Mouse (Mus musculus) stomach, embryonic 16.5 days (tissue): ENCODE measurements around the gene Fap. TPM values are rescaled to one million over a fixed set of nuclear protein-coding genes. Genes with fewer than 3 reads are reported as not detected.

ENCODE experiments used
- ATAC-seq: fragments of 200-750 bp; cut with Nextera tagmentation; 2 replicates; pipeline ENCODE4 v1.8.0; 2017; ENCODE audit warnings: moderate number of reproducible peaks, moderate TSS enrichment; ENCODE audit not compliant: insufficient read depth, low FRiP score
- H3K27ac ChIP-seq: fragments of 300-500 bp; sonication (generic); 2 replicates; pipeline ENCODE4 v1.5.1; 2014; ENCODE audit warnings: low read length
- H3K27me3 ChIP-seq: fragments of 300-500 bp; sonication (generic); 2 replicates; pipeline ENCODE4 v1.6.1; 2014; ENCODE audit warnings: low read length, control low read depth, mixed read lengths; ENCODE audit not compliant: control insufficient read depth, insufficient read depth
- H3K36me3 ChIP-seq: fragments of 300-500 bp; sonication (generic); 2 replicates; pipeline ENCODE4 v1.6.1; 2014; ENCODE audit warnings: low read length; ENCODE audit not compliant: control insufficient read depth, insufficient read depth
- H3K4me1 ChIP-seq: fragments of 300-500 bp; sonication (generic); 2 replicates; pipeline ENCODE4 v1.6.1; 2014; ENCODE audit warnings: low read length, control low read depth, mixed read lengths; ENCODE audit not compliant: control insufficient read depth, insufficient read depth
- H3K4me2 ChIP-seq: fragments of 300-500 bp; sonication (generic); 2 replicates; pipeline ENCODE4 v1.6.1; 2014; ENCODE audit warnings: low read depth, low read length, mixed read lengths
- H3K4me3 ChIP-seq: fragments of 300-500 bp; sonication (generic); replicated peaks from 2 replicates; pipeline ENCODE4 v1.5.1; 2014; ENCODE audit warnings: mild to moderate bottlenecking, low read length
- H3K9ac ChIP-seq: fragments of 300-500 bp; sonication (generic); 2 replicates; pipeline ENCODE4 v1.6.1; 2014; ENCODE audit warnings: low read length
- H3K9me3 ChIP-seq: fragments of 300-500 bp; sonication (generic); replicated peaks from 2 replicates; pipeline ENCODE4 v1.6.1; 2016; ENCODE audit warnings: low read length, control low read depth; ENCODE audit not compliant: control insufficient read depth
- WGBS: fragments of 180-500 bp; shearing (Covaris S2); extraction: QIAGEN DNeasy Blood & Tissue Kit; methylation state at CpG from one replicate; pipeline ENCODE4 v1.1.7; 2014; 5-methylcytosine and 5-hydroxymethylcytosine counted together
- polyA plus RNA-seq: library from polyadenylated mRNA; unstranded; fragments of >200 nt; fragmentation: Nextera tagmentation; extraction: Ambion mirVana; gene quantifications from 2 replicates; pipeline ENCODE4 v1.2.1, GENCODE M21; 2015

The Fap gene
- polyA plus RNA-seq, 1 experiment from 2014 or later = 18.4 TPM

DNA sequence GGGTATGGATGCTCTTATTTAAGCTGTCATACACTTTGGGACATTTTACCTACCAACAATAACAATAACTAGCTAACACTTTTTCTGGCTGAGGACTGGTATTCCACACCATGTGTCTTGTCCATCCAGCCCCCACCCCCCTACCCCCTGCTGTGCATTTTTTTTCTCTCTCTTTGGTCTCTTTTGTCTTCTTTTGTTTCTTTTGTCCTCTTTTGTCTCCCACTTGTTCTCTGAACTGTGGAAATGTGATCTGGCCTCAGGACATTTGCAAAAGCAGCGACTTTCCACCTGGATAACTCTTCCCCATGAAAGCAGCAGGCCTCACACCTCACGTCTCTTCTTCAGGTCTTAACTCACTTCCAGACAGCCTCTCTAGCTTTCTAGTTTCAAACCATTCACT lies 67.4 kb downstream of the Fap start:
- Histone ChIP-seq H3K9ac (no peak overlapping the region), H3K9me3 (no peaks in the 10 kb centered on the region), H3K36me3 (no peaks in the 10 kb centered on the region), H3K4me1 (no peaks in the 10 kb centered on the region), H3K27ac (no peak overlapping the region), H3K4me3 (no peak overlapping the region), H3K4me2 (no peak overlapping the region), H3K27me3 (no peaks in the 10 kb centered on the region)
- WGBS = 63% methylated on average over 2 of the region's 2 CpGs
- no peak for ATAC-seq

GRCm38 (mm10) chr2:62504269-62504796 lies 69.5 kb downstream of the Fap start:
- Histone ChIP-seq H3K4me2 (no peak overlapping the region), H3K9ac (no peak overlapping the region), H3K36me3 (no peaks in the 10 kb centered on the region), H3K9me3 (no peaks in the 10 kb centered on the region), H3K27ac (no peak overlapping the region), H3K4me1 (no peaks in the 10 kb centered on the region), H3K27me3 (no peaks in the 10 kb centered on the region), H3K4me3 (no peak overlapping the region)
- 79% methylated on average over 4 of the region's 4 CpGs for WGBS
- no peak for ATAC-seq

GRCm38 (mm10) chr2:62503326-62503725 lies 70.5 kb downstream of the Fap start:
- no peaks in the 10 kb centered on the region for H3K36me3 ChIP-seq
- ATAC-seq = no peak
- H3K27me3 ChIP-seq = no peaks in the 10 kb centered on the region
- H3K4me1 ChIP-seq = no peaks in the 10 kb centered on the region
- H3K4me2 ChIP-seq = no peak overlapping the region
- no peak overlapping the region for H3K4me3 ChIP-seq
- WGBS = 77% methylated on average over 5 of the region's 5 CpGs
- no peaks in the 10 kb centered on the region for H3K9me3 ChIP-seq
- H3K9ac ChIP-seq = no peak overlapping the region
- no peak overlapping the region for H3K27ac ChIP-seq

DNA sequence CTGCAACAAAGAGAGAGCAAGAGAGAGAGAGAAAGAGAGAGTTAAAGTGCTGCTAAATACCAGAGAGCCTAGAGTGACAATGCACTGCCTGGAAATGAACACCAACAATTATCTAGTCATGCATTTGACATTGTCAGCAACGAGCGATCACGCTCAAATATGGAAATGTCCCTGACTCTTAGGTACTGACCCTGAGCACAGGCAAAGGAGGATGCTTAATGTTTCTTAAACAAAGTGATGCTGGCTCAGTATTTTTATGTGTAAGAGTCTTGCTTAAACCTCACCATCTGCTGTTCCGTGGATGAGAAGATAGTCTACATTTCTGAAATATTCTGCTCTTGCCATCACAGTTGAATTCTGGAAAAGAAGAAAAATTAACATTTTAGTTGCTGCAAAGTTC lies 71.4 kb downstream of the Fap start:
- H3K36me3 ChIP-seq = no peaks in the 10 kb centered on the region
- H3K9me3 ChIP-seq = no peaks in the 10 kb centered on the region
- WGBS = 83% methylated on average over 4 of the region's 4 CpGs
- H3K27ac ChIP-seq = no peak overlapping the region
- H3K4me1 ChIP-seq = no peaks in the 10 kb centered on the region
- ATAC-seq = no peak
- no peak overlapping the region for H3K9ac ChIP-seq
- H3K4me3 ChIP-seq = no peak overlapping the region
- no peak overlapping the region for H3K4me2 ChIP-seq
- no peaks in the 10 kb centered on the region for H3K27me3 ChIP-seq

DNA sequence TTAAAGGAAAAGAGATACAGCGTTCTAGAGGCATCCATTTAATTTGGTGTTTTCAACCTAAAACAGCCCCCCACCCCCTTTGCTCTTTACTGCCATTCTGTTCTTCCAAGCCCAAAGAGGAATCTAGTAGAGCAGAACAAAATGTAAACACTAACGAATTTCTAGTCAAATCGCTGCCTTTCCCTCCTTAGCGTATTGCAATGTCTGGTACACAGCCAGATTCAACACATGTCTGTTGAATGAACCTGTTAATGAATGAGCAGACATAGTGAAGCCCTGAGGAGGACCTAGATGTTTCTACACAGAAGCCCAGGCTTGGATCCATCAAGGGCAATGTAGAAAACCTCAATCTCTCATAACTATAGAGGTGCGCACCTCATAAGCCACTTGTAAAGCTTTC lies 75.1 kb downstream of the Fap start:
- Histone ChIP-seq H3K4me1 (no peaks in the 10 kb centered on the region), H3K9ac (no peak overlapping the region), H3K27me3 (no peaks in the 10 kb centered on the region), H3K27ac (no peak overlapping the region), H3K9me3 (no peaks in the 10 kb centered on the region), H3K36me3 (no peaks in the 10 kb centered on the region), H3K4me2 (no peak overlapping the region), H3K4me3 (no peak overlapping the region)
- WGBS = 79% methylated on average over 5 of the region's 5 CpGs
- no peak for ATAC-seq

- H3K9me3 ChIP-seq = no peaks in the 10 kb centered on the region
- ATAC-seq = no peak
- no peak overlapping the region for H3K4me3 ChIP-seq
- no peak overlapping the region for H3K4me2 ChIP-seq
- H3K36me3 ChIP-seq = no peaks in the 10 kb centered on the region
- H3K27ac ChIP-seq = no peak overlapping the region
- no peak overlapping the region for H3K9ac ChIP-seq
- no peaks in the 10 kb centered on the region for H3K27me3 ChIP-seq
- 90% methylated on average over 4 of the region's 4 CpGs for WGBS
- H3K4me1 ChIP-seq = no peaks in the 10 kb centered on the region
Observed at GRCm38 (mm10) chr2:62498086-62498485, 75.8 kb downstream of the Fap start.

- H3K27ac ChIP-seq = no peak overlapping the region
- H3K4me3 ChIP-seq = no peak overlapping the region
- no peak for ATAC-seq
- no peaks in the 10 kb centered on the region for H3K4me1 ChIP-seq
- no peaks in the 10 kb centered on the region for H3K9me3 ChIP-seq
- H3K36me3 ChIP-seq = no peaks in the 10 kb centered on the region
- H3K4me2 ChIP-seq = no peak overlapping the region
- no peaks in the 10 kb centered on the region for H3K27me3 ChIP-seq
- WGBS = 76% methylated on average over 5 of the region's 5 CpGs
- H3K9ac ChIP-seq = no peak overlapping the region
Observed at GRCm38 (mm10) chr2:62497333-62498002, 76.4 kb downstream of the Fap start.

GRCm38 (mm10) chr2:62495407-62495806 lies 78.5 kb downstream of the Fap start:
- Histone ChIP-seq H3K9ac (no peak overlapping the region), H3K36me3 (no peaks in the 10 kb centered on the region), H3K27ac (no peak overlapping the region), H3K27me3 (no peaks in the 10 kb centered on the region), H3K4me3 (no peak overlapping the region), H3K4me2 (no peak overlapping the region), H3K4me1 (no peaks in the 10 kb centered on the region), H3K9me3 (no peaks in the 10 kb centered on the region)
- 61% methylated on average over 4 of the region's 4 CpGs for WGBS
- no peak for ATAC-seq

DNA sequence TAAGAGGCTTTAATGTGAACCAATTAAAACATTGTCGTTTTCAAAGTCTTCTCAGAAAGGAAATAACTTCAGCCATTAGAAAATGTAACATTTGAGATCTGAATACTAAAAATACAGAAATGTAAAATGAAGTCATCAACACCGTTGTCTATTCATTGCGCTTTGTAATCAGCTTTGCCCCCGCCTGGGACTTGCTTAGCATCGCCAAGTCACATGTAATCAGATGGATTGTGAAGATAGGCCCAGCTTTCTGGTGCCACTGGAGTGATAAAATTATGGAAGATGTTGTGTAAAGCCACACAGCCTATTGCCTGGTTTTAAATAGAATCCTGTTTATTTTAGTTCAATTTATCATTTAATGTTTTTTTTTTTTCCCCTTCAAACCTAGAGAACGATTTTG lies 84.0 kb downstream of the Fap start:
- Histone ChIP-seq H3K9me3 (no peaks in the 10 kb centered on the region), H3K27me3 (no peaks in the 10 kb centered on the region), H3K4me2 (no peak overlapping the region), H3K36me3 (no peaks in the 10 kb centered on the region), H3K4me1 (no peaks in the 10 kb centered on the region), H3K4me3 (no peak overlapping the region), H3K9ac (no peak overlapping the region), H3K27ac (no peak overlapping the region)
- 80% methylated on average over 6 of the region's 6 CpGs for WGBS
- no peak for ATAC-seq
